ENCODE assay signal across 14 mouse cellular contexts in the genomic region with DNA sequence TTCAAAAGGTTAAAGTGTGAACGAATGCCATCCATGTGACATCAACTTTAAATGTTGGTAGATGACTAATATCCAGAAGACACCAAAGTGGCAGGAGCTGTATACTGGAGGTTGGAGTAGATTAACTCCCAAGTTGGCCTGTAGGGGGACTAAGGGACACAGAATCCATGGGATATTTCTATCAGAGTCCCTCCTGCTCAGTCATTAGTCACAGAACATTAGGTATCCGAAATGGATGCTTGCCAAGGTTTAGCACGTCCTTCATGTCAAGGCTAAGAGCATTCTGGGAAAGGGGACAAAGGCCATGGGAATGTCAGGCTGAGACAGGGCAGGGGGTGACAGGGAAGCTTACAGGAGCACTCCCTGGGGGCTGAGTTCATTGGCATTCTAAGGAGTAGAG.
DNase-seq lines count a peak whose midpoint lies in the region; TF ChIP-seq lines count a peak whose summit lies in the region.
"Had no signal": no experiment of that assay in that cellular context is flagged by ENCODE, and none has a peak within 500 bp of the region (broad histone marks: within the 10 kb centered on the region; RNA-seq: fewer than 3 reads in every experiment).

No protein-coding gene starts in this region.

- H3K4me3 ChIP-seq in lung, adult 2 months (replicated peaks; ENCODE audit: extremely low read depth, low read depth, low read length): no peak overlapping the region
- H3K4me3 ChIP-seq: forebrain, embryonic 13.5 days; liver, embryonic 13.5 days; midbrain, embryonic 13.5 days; neural tube, embryonic 13.5 days had no signal

- WGBS in lung, adult 2 months: 55% methylated on average over 3 of the region's 3 CpGs

- TF ChIP-seq CTCF in lung, adult 2 months (IDR thresholded peaks at IDR 0.05; ENCODE audit: insufficient read depth, low read length): no peak

- H3K4me1 ChIP-seq in lung, adult 2 months (ENCODE audit: control insufficient read depth, insufficient read depth, low read length): peaks cover 28% of the 10 kb centered on the region
- H3K4me1 ChIP-seq: forebrain, embryonic 13.5 days; midbrain, embryonic 13.5 days had no signal

- TF ChIP-seq POLR2A in lung, adult 2 months (IDR thresholded peaks at IDR 0.05; ENCODE audit: borderline replicate concordance, extremely low read depth, low read depth, low read length): no peak

- peak; percentile 21 for DNase-seq in heart, postnatal 4 days
- DNase-seq in heart, adult 9 months (ENCODE audit: low spot score in 2 of 2): no peak
- peak; percentile 63 for DNase-seq in lung, postnatal 36 days
- no peak for DNase-seq in lung, adult 2 months
- DNase-seq in adrenal gland, postnatal 36 days: peak; percentile 1 to 32
- peak; percentile 58 to 67 for DNase-seq in kidney, postnatal 36 days
- DNase-seq in left cerebral cortex, adult 9 months (ENCODE audit: low spot score in 2 of 2): no peak
- no peak for DNase-seq in cerebellum, postnatal 25 days
- DNase-seq: cerebellum, adult 11-12 months; liver, embryonic 13.5 days; right cerebral cortex, postnatal 4 days had no signal

Comparison
In these comparisons a context has a peak if more than half of its experiments do, and no peak if none do; other contexts are left out.
1. DNase-seq: peak in heart, postnatal 4 days (single experiment), lung, postnatal 36 days (single experiment), adrenal gland, postnatal 36 days (2 of 2) and kidney, postnatal 36 days (2 of 2); none in heart, adult 9 months (0 of 2), lung, adult 2 months (single experiment), left cerebral cortex, adult 9 months (0 of 2) and cerebellum, postnatal 25 days (0 of 2).